Mouse (Mus musculus): ENCODE data around the gene Pabpn1l.

Gene Pabpn1l

GRCm38 (mm10) chr8:122616181-122616905 lies 6.2 kb downstream of the Pabpn1l start:
- DNase-seq (ENCODE audit: low spot score): no peak

GRCm38 (mm10) chr8:122611295-122612133 lies 11.0 kb downstream of the Pabpn1l start, which contains the start of the genes Galns and Trappc2l:
Gene Galns (minus strand): TSS chr8:122611463.
Gene Trappc2l (plus strand): TSS chr8:122611640.
- DNase-seq (ENCODE audit: low spot score): peak; percentile 94

GRCm38 (mm10) chr8:122610612-122611277 lies 11.8 kb downstream of the Pabpn1l start:
- DNase-seq (ENCODE audit: low spot score): no peak

- DNase-seq (ENCODE audit: low spot score): no peak
Observed at GRCm38 (mm10) chr8:122610209-122610608, 12.3 kb downstream of the Pabpn1l start.

- no peak for DNase-seq (ENCODE audit: low spot score)
Observed at GRCm38 (mm10) chr8:122606810-122607209, 15.7 kb downstream of the Pabpn1l start.

GRCm38 (mm10) chr8:122605367-122605766 lies 17.2 kb downstream of the Pabpn1l start:
- no peak for DNase-seq (ENCODE audit: low spot score)

GRCm38 (mm10) chr8:122604640-122605039 lies 17.9 kb downstream of the Pabpn1l start:
- DNase-seq (ENCODE audit: low spot score): no peak

GRCm38 (mm10) chr8:122600666-122601065 lies 21.9 kb downstream of the Pabpn1l start:
- no peak for DNase-seq (ENCODE audit: low spot score)

GRCm38 (mm10) chr8:122596031-122596430 lies 26.5 kb downstream of the Pabpn1l start:
- DNase-seq (ENCODE audit: low spot score): no peak

GRCm38 (mm10) chr8:122593783-122594507 lies 28.6 kb downstream of the Pabpn1l start:
- DNase-seq (ENCODE audit: low spot score): no peak

GRCm38 (mm10) chr8:122593240-122593639 lies 29.3 kb downstream of the Pabpn1l start:
- no peak for DNase-seq (ENCODE audit: low spot score)

- DNase-seq (ENCODE audit: low spot score): no peak
Observed at GRCm38 (mm10) chr8:122586749-122587148, 35.8 kb downstream of the Pabpn1l start.

- no peak for DNase-seq (ENCODE audit: low spot score)
Observed at GRCm38 (mm10) chr8:122586171-122586570, 36.4 kb downstream of the Pabpn1l start.

- DNase-seq (ENCODE audit: low spot score): no peak
Observed at GRCm38 (mm10) chr8:122585411-122585891, 37.1 kb downstream of the Pabpn1l start.

GRCm38 (mm10) chr8:122584981-122585380 lies 37.6 kb downstream of the Pabpn1l start:
- DNase-seq (ENCODE audit: low spot score): no peak

- DNase-seq (ENCODE audit: low spot score): no peak
Observed at GRCm38 (mm10) chr8:122580926-122581325, 41.6 kb downstream of the Pabpn1l start.

- DNase-seq (ENCODE audit: low spot score): no peak
Observed at GRCm38 (mm10) chr8:122579196-122579595, 43.3 kb downstream of the Pabpn1l start.

GRCm38 (mm10) chr8:122577116-122577515 lies 45.4 kb downstream of the Pabpn1l start:
- no peak for DNase-seq (ENCODE audit: low spot score)

GRCm38 (mm10) chr8:122576648-122577022 lies 45.9 kb downstream of the Pabpn1l start, which contains the start of gene Aprt:
Gene Aprt (minus strand): TSS chr8:122576909.
- DNase-seq (ENCODE audit: low spot score): peak; percentile 94

GRCm38 (mm10) chr8:122575735-122576647 lies 46.5 kb downstream of the Pabpn1l start:
- DNase-seq (ENCODE audit: low spot score): no peak
